Mouse (Mus musculus) thymus, adult 2 months (tissue): Measurements from ENCODE around the gene Daw1.

Experiments used
- CTCF ChIP-seq: fragments of 200-500 bp; IDR thresholded peaks from 2 replicates; pipeline ENCODE4 v1.5.1; 2012; ENCODE audit warnings: mild to moderate bottlenecking, control low read depth, low read length, moderate library complexity, borderline replicate concordance; ENCODE audit not compliant: control insufficient read depth, poor library complexity, insufficient read depth; ENCODE audit errors: extremely low read depth
- POLR2A ChIP-seq: fragments of 200-500 bp; IDR thresholded peaks from 2 replicates; pipeline ENCODE4 v1.6.1; 2012; ENCODE audit warnings: mild to moderate bottlenecking, low read length, control low read depth, moderate library complexity; ENCODE audit not compliant: control insufficient read depth, poor library complexity, insufficient read depth; ENCODE audit errors: extremely low read depth

GRCm38 (mm10) chr1:83251746-83252145 lies 92.2 kb downstream of the Daw1 start:
- TF ChIP-seq POLR2A, result no peak
- TF ChIP-seq CTCF, result no peak
